Mouse (Mus musculus) MEL (cell line): ENCODE measurements around the gene Gm10306. TPM values are rescaled to one million over a fixed set of nuclear protein-coding genes. Genes with fewer than 3 reads are reported as not detected.

Experiments
- DNase-seq: peaks from one replicate; pipeline ENCODE4 v3.0.0; 2011; ENCODE audit warnings: low read depth, low spot score
- H3K27ac ChIP-seq: 2 replicates; pipeline ENCODE4 v1.5.1; 2012; ENCODE audit warnings: low read depth, mild to moderate bottlenecking, control low read depth, low read length, moderate library complexity; ENCODE audit not compliant: control insufficient read depth
- H3K27me3 ChIP-seq, 2 experiments: fragments of 150-350 bp in 1 of 2; sonication (generic) in 1 of 2; 2 replicates each; pipeline ENCODE4 v1.6.1; 2012; ENCODE audit warnings: low read length in 2 of 2, mild to moderate bottlenecking in 2 of 2, improper control_type of control experiment in 1 of 2, moderate library complexity in 1 of 2; ENCODE audit not compliant: insufficient read depth in 2 of 2, control insufficient read depth in 1 of 2
- H3K36me3 ChIP-seq, 2 experiments: 2 replicates each; pipeline ENCODE4 v1.6.1; 2012 to 2014; ENCODE audit warnings: low read length in 2 of 2, improper control_type of control experiment in 1 of 2, inconsistent platforms in 1 of 2, mild to moderate bottlenecking in 1 of 2; ENCODE audit not compliant: insufficient read depth in 2 of 2, control insufficient read depth in 1 of 2
- H3K4me1 ChIP-seq, 2 experiments: fragments of 150-350 bp in 1 of 2; sonication (generic) in 1 of 2; 2 replicates each; pipeline ENCODE4 v1.6.1; 2012; ENCODE audit warnings: low read length in 2 of 2, improper control_type of control experiment in 1 of 2, mild to moderate bottlenecking in 1 of 2; ENCODE audit not compliant: insufficient read depth in 2 of 2, control insufficient read depth in 1 of 2
- H3K4me3 ChIP-seq, 2 experiments: fragments of 150-350 bp in 1 of 2; sonication (generic) in 1 of 2; 2 replicates each; pipeline ENCODE4 v1.5.1; 2012; ENCODE audit warnings: low read depth in 2 of 2, low read length in 2 of 2, mild to moderate bottlenecking in 2 of 2, moderate library complexity in 2 of 2, control low read depth in 1 of 2, improper control_type of control experiment in 1 of 2; ENCODE audit not compliant: control insufficient read depth in 1 of 2, insufficient read depth in 1 of 2
- H3K79me2 ChIP-seq: 2 replicates; pipeline ENCODE4 v1.6.1; 2012; ENCODE audit warnings: mild to moderate bottlenecking, low read length, moderate library complexity; ENCODE audit not compliant: control insufficient read depth, poor library complexity, insufficient read depth
- H3K9ac ChIP-seq: 2 replicates; pipeline ENCODE4 v1.6.1; 2012; ENCODE audit warnings: low read depth, mild to moderate bottlenecking, control low read depth, low read length, moderate library complexity; ENCODE audit not compliant: control insufficient read depth, poor library complexity, severe bottlenecking
- H3K9me3 ChIP-seq: fragments of 150-350 bp; sonication (generic); replicated peaks from 2 replicates; pipeline ENCODE4 v1.6.1; 2012; ENCODE audit warnings: mild to moderate bottlenecking, low read length, improper control_type of control experiment, moderate library complexity; ENCODE audit not compliant: insufficient read depth
- BHLHE40 ChIP-seq: IDR thresholded peaks from 2 replicates; pipeline ENCODE4 v1.6.1; 2012; ENCODE audit warnings: low read depth, mild to moderate bottlenecking, inconsistent platforms, low read length, improper control_type of control experiment, borderline replicate concordance
- CHD1 ChIP-seq: IDR thresholded peaks from 2 replicates; pipeline ENCODE4 v1.6.1; 2012; ENCODE audit warnings: low read depth, mild to moderate bottlenecking, inconsistent platforms, low read length, improper control_type of control experiment
- CTCF ChIP-seq, 3 experiments: IDR thresholded peaks in 2 of 3; conservative IDR thresholded peaks in 1 of 3; 2 replicates each; pipeline ENCODE4 v1.5.1; 2011 to 2012; ENCODE audit warnings: low read length in 3 of 3, low read depth in 2 of 3, mild to moderate bottlenecking in 2 of 3, improper control_type of control experiment in 1 of 3, inconsistent platforms in 1 of 3, mixed read lengths in 1 of 3, moderate library complexity in 1 of 3; ENCODE audit not compliant: control insufficient read depth in 1 of 3, insufficient read depth in 1 of 3, poor library complexity in 1 of 3, severe bottlenecking in 1 of 3
- ETS1 ChIP-seq: IDR thresholded peaks from 2 replicates; pipeline ENCODE4 v1.6.1; 2012; ENCODE audit warnings: low read depth, mild to moderate bottlenecking, inconsistent platforms, low read length, improper control_type of control experiment, moderate library complexity
- GABPA ChIP-seq: IDR thresholded peaks from 2 replicates; pipeline ENCODE4 v1.6.1; 2012; ENCODE audit warnings: low read depth, mild to moderate bottlenecking, inconsistent platforms, low read length, improper control_type of control experiment, moderate library complexity
- GATA1 ChIP-seq: IDR thresholded peaks from 2 replicates; pipeline ENCODE4 v1.6.1; 2011; ENCODE audit warnings: low read depth, low read length, improper control_type of control experiment
- HCFC1 ChIP-seq: IDR thresholded peaks from 2 replicates; pipeline ENCODE4 v1.6.1; 2012; ENCODE audit warnings: low read depth, mild to moderate bottlenecking, inconsistent platforms, low read length, improper control_type of control experiment, moderate library complexity
- JUND ChIP-seq: IDR thresholded peaks from 2 replicates; pipeline ENCODE4 v1.6.1; 2011; ENCODE audit warnings: low read depth, mild to moderate bottlenecking, improper control_type of control experiment, low read length
- KAT2A ChIP-seq: conservative IDR thresholded peaks from 2 replicates; pipeline ENCODE4 v1.6.1; 2012; ENCODE audit warnings: low read depth, low read length, improper control_type of control experiment, inconsistent platforms
- MAX ChIP-seq: IDR thresholded peaks from 2 replicates; pipeline ENCODE4 v1.6.1; 2011; ENCODE audit warnings: low read length, improper control_type of control experiment
- MXI1 ChIP-seq: IDR thresholded peaks from 2 replicates; pipeline ENCODE4 v1.6.1; 2011; ENCODE audit warnings: mild to moderate bottlenecking, low read depth, low read length, improper control_type of control experiment
- MYB ChIP-seq: IDR thresholded peaks from 2 replicates; pipeline ENCODE4 v1.6.1; 2011; ENCODE audit warnings: mild to moderate bottlenecking, low read depth, low read length, improper control_type of control experiment
- MYC ChIP-seq: IDR thresholded peaks from 2 replicates; pipeline ENCODE4 v1.6.1; 2011; ENCODE audit warnings: low read depth, mild to moderate bottlenecking, low read length, improper control_type of control experiment, moderate library complexity
- NELFE ChIP-seq: IDR thresholded peaks from 2 replicates; pipeline ENCODE4 v1.6.1; 2011; ENCODE audit warnings: low read depth, low read length, improper control_type of control experiment
- NRF1 ChIP-seq: IDR thresholded peaks from 2 replicates; pipeline ENCODE4 v1.6.1; 2014; ENCODE audit warnings: low read depth, mild to moderate bottlenecking, inconsistent platforms, low read length, improper control_type of control experiment, moderate library complexity; ENCODE audit not compliant: poor library complexity, insufficient read depth, severe bottlenecking
- POLR2AphosphoS5 ChIP-seq: IDR thresholded peaks from 2 replicates; pipeline ENCODE4 v1.6.1; 2012; ENCODE audit warnings: low read depth, borderline replicate concordance, mild to moderate bottlenecking, inconsistent platforms, low read length, moderate library complexity, mixed read lengths
- RAD21 ChIP-seq: IDR thresholded peaks from 2 replicates; pipeline ENCODE4 v1.6.1; 2011; ENCODE audit warnings: mild to moderate bottlenecking, low read depth, low read length, improper control_type of control experiment
- SIN3A ChIP-seq: IDR thresholded peaks from 2 replicates; pipeline ENCODE4 v1.6.1; 2012; ENCODE audit warnings: low read length, improper control_type of control experiment, inconsistent platforms
- TAL1 ChIP-seq: IDR thresholded peaks from 2 replicates; pipeline ENCODE4 v1.6.1; 2012; ENCODE audit warnings: mild to moderate bottlenecking, inconsistent platforms, low read length, moderate library complexity, mixed read lengths
- TBP ChIP-seq: IDR thresholded peaks from 2 replicates; pipeline ENCODE4 v1.8.0; 2011; ENCODE audit warnings: low read depth, low read length, improper control_type of control experiment
- TCF12 ChIP-seq: IDR thresholded peaks from 2 replicates; pipeline ENCODE4 v1.6.1; 2014; ENCODE audit warnings: low read depth, mild to moderate bottlenecking, inconsistent platforms, low read length, improper control_type of control experiment, moderate library complexity
- UBTF ChIP-seq: IDR thresholded peaks from 2 replicates; pipeline ENCODE4 v1.6.1; 2012; ENCODE audit warnings: low read depth, mild to moderate bottlenecking, inconsistent platforms, low read length, improper control_type of control experiment, moderate library complexity, borderline replicate concordance; ENCODE audit not compliant: insufficient read depth
- USF1 ChIP-seq: IDR thresholded peaks from 2 replicates; pipeline ENCODE4 v1.6.1; 2014; ENCODE audit warnings: low read depth, mild to moderate bottlenecking, inconsistent platforms, low read length, improper control_type of control experiment, moderate library complexity
- ZC3H11A ChIP-seq: IDR thresholded peaks from 2 replicates; pipeline ENCODE4 v1.6.1; 2012; ENCODE audit warnings: low read depth, mild to moderate bottlenecking, inconsistent platforms, low read length, improper control_type of control experiment
- ZKSCAN1 ChIP-seq: IDR thresholded peaks from 2 replicates; pipeline ENCODE4 v1.6.1; 2012; ENCODE audit warnings: low read depth, mild to moderate bottlenecking, inconsistent platforms, low read length, improper control_type of control experiment, moderate library complexity
- ZNF384 ChIP-seq: IDR thresholded peaks from 2 replicates; pipeline ENCODE4 v1.6.1; 2012; ENCODE audit warnings: low read depth, mild to moderate bottlenecking, inconsistent platforms, low read length, improper control_type of control experiment
- polyA plus RNA-seq, 2 experiments: library from polyadenylated mRNA; stranded (reverse) in 1 of 2; unstranded in 1 of 2; fragments of >175 nt in 1 of 2; fragments of >200 nt in 1 of 2; gene quantifications; 2 replicates each; pipeline versions ENCODE4 v1.2.1 to v1.2.4; 2012; ENCODE audit warnings: low replicate concordance in 2 of 2, low read depth in 1 of 2; ENCODE audit not compliant: insufficient read length in 2 of 2, insufficient read depth in 1 of 2, missing spikeins in 1 of 2
- total RNA-seq: library from RNA; depleted of rRNA; stranded (reverse); fragments of 300-350 nt; gene quantifications from 2 replicates; pipeline ENCODE4 v1.2.3, GENCODE M21; 2012

Gene Gm10306
- total and polyA plus RNA-seq, 3 experiments: 1.0 TPM; not detected in 2

GRCm38 (mm10) chr4:94602496-94603030, 46.2 kb downstream of the Gm10306 start:
- no peaks in the 10 kb centered on the region for H3K9me3 ChIP-seq
- no peaks in the 10 kb centered on the region for H3K27me3 ChIP-seq
- H3K9ac ChIP-seq: peak overlapping the region; percentile 97
- H3K4me1 ChIP-seq: peaks cover 4 to 10% of the 10 kb centered on the region in 2 experiments
- peak overlapping the region; percentile 87 to 97 for H3K4me3 ChIP-seq
- H3K27ac ChIP-seq: peak overlapping the region; percentile 55
- DNase-seq: no peak
- peaks cover 44% of the 10 kb centered on the region for H3K79me2 ChIP-seq
- peaks cover 0 to 21% of the 10 kb centered on the region in 2 experiments; a peak in 3 of 4 replicates for H3K36me3 ChIP-seq
- TF ChIP-seq POLR2AphosphoS5 (no peak), CTCF (IDR thresholded peaks at IDR 0.05 in 2 of 3, conservative IDR thresholded peaks at IDR 0.05 in 1 of 3; ENCODE audit: control insufficient read depth in 1 of 3, insufficient read depth in 1 of 3, low read depth in 2 of 3, low read length in 3 of 3, poor library complexity in 1 of 3, severe bottlenecking in 1 of 3) (no peak), MXI1 (peak; percentile 86; the same call in 1 of the 2 replicates), MYB (no peak), NRF1 (no peak), HCFC1 (no peak), SIN3A (no peak), GATA1 (no peak), TCF12 (no peak), MYC (no peak), JUND (no peak), ETS1 (no peak), KAT2A (no peak), ZKSCAN1 (no peak), ZC3H11A (no peak), GABPA (no peak), NELFE (no peak), USF1 (no peak), TBP (no peak), UBTF (peak; percentile 19; the same call in 1 of the 2 replicates), BHLHE40 (no peak), CHD1 (no peak), ZNF384 (no peak), TAL1 (no peak), RAD21 (no peak), MAX (peak; percentile 13; the same call in 1 of the 2 replicates)
- TF ChIP-seq, all 39 proteins: peak for 3
